Mouse (Mus musculus) stomach, postnatal 0 days (tissue): Measurements from ENCODE around the gene Vmn2r76.

Source experiments
- CTCF ChIP-seq: IDR thresholded peaks from 2 replicates; pipeline ENCODE4 v1.5.1; 2016; ENCODE audit warnings: antibody characterized with exemption, low read depth, mild to moderate bottlenecking, moderate library complexity
- EP300 ChIP-seq: optimal IDR thresholded peaks from 2 replicates; pipeline ENCODE3; 2016; ENCODE audit warnings: antibody characterized with exemption

DNA sequence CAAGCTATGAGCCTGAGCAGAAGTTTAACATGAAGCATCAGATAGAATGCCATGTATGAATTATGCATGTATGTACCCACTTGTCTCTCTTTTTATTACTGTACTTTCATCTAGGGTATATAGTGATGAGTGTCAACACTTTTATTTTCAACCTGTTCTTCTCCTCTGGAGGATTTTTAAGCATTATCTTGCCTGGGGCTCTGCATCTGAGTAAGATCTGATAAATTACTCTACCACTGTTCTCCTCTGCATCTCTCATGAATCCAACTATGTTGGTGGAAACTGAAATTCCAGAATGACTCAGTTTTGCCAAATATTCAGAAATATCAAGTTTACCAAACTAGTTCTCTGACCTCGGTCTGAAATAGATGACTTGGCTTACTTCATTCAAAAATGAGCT is at the start of gene Vmn2r76:
- TF ChIP-seq CTCF (no peak), EP300 (no peak)
